ENCODE assay signal across 9 mouse cellular contexts in the genomic region with DNA sequence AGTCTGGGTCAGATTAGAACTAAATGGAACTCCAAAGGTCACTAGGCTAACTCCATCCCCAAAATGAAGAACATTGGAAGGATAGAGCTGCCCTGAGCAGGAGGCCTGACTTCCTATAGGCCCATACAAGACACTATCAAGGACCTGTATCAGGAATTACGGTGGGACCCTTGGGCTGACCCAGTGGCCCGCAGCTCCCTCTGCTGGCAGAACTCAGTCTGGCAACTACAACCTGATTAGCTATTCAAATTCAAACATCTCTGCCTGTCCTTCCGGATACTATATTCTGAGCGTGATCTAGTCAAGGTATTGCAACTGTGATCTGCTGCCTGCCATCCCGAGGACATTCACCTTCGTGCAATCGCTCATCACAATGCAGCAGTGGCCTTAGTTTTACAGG.
A peak's percentile ranks its signal among the peaks of the same experiment; 100 is the strongest.
DNase-seq lines count a peak whose midpoint lies in the region; ATAC-seq and TF ChIP-seq lines count a peak whose summit lies in the region.
"Had no signal": no experiment of that assay in that cellular context is flagged by ENCODE, and none has a peak within 500 bp of the region (broad histone marks: within the 10 kb centered on the region; RNA-seq: fewer than 3 reads in every experiment).

No protein-coding gene starts in this region.

- no peak overlapping the region for H3K27ac ChIP-seq in hindbrain, embryonic 10.5 days
- no peak overlapping the region for H3K27ac ChIP-seq in hindbrain, embryonic 16.5 days (ENCODE audit: low read depth, low read length)
- no peak overlapping the region for H3K27ac ChIP-seq in midbrain, embryonic 10.5 days (replicated peaks)
- H3K27ac ChIP-seq in stomach, postnatal 0 days (replicated peaks) = no peak overlapping the region
- H3K27ac ChIP-seq: lung, embryonic 15.5 days had no signal

- peak; percentile 60 for TF ChIP-seq CTCF in E14TG2a.4 (conservative IDR thresholded peaks at IDR 0.05; ENCODE audit: low read length)
- TF ChIP-seq CTCF in stomach, postnatal 0 days (IDR thresholded peaks at IDR 0.05; ENCODE audit: low read depth) = peak; percentile 83

- 26% methylated on average over 7 of the region's 7 CpGs for WGBS in hindbrain, embryonic 10.5 days
- WGBS in hindbrain, embryonic 16.5 days = 13% methylated on average over 7 of the region's 7 CpGs
- WGBS in midbrain, embryonic 10.5 days = 31% methylated on average over 7 of the region's 7 CpGs
- 19% methylated on average over 7 of the region's 7 CpGs for WGBS in stomach, postnatal 0 days

- no peaks in the 10 kb centered on the region for H3K27me3 ChIP-seq in hindbrain, embryonic 10.5 days (ENCODE audit: insufficient read depth, poor library complexity, severe bottlenecking)
- H3K27me3 ChIP-seq in hindbrain, embryonic 16.5 days (replicated peaks; ENCODE audit: control insufficient read depth, insufficient read depth, low read length) = no peaks in the 10 kb centered on the region
- no peaks in the 10 kb centered on the region for H3K27me3 ChIP-seq in E14TG2a.4 (ENCODE audit: insufficient read depth, low read length)
- no peaks in the 10 kb centered on the region for H3K27me3 ChIP-seq in midbrain, embryonic 10.5 days (ENCODE audit: low read depth, poor library complexity, severe bottlenecking)
- H3K27me3 ChIP-seq in stomach, postnatal 0 days (ENCODE audit: control insufficient read depth, insufficient read depth, low read length) = no peaks in the 10 kb centered on the region
- H3K27me3 ChIP-seq: lung, embryonic 15.5 days had no signal

- no peak for TF ChIP-seq EP300 in stomach, postnatal 0 days (optimal IDR thresholded peaks at IDR 0.05)

- no peaks in the 10 kb centered on the region for H3K36me3 ChIP-seq in hindbrain, embryonic 10.5 days
- H3K36me3 ChIP-seq in hindbrain, embryonic 16.5 days (ENCODE audit: control insufficient read depth, insufficient read depth, low read length) = no peaks in the 10 kb centered on the region
- H3K36me3 ChIP-seq in E14TG2a.4 (ENCODE audit: insufficient read depth, low read length) = no peaks in the 10 kb centered on the region
- no peaks in the 10 kb centered on the region for H3K36me3 ChIP-seq in midbrain, embryonic 10.5 days
- H3K36me3 ChIP-seq in stomach, postnatal 0 days (ENCODE audit: control insufficient read depth, insufficient read depth, low read length) = no peaks in the 10 kb centered on the region
- H3K36me3 ChIP-seq: lung, embryonic 15.5 days had no signal

- H3K9me3 ChIP-seq in hindbrain, embryonic 10.5 days = no peaks in the 10 kb centered on the region
- no peaks in the 10 kb centered on the region for H3K9me3 ChIP-seq in hindbrain, embryonic 16.5 days (ENCODE audit: control insufficient read depth, low read length)
- H3K9me3 ChIP-seq in E14TG2a.4 (ENCODE audit: low read length) = no peaks in the 10 kb centered on the region
- no peaks in the 10 kb centered on the region for H3K9me3 ChIP-seq in midbrain, embryonic 10.5 days (replicated peaks)
- H3K9me3 ChIP-seq in stomach, postnatal 0 days (ENCODE audit: control insufficient read depth, low read length) = no peaks in the 10 kb centered on the region
- H3K9me3 ChIP-seq: lung, embryonic 15.5 days had no signal

- H3K9ac ChIP-seq in hindbrain, embryonic 16.5 days (ENCODE audit: low read depth, low read length) = no peak overlapping the region
- no peak overlapping the region for H3K9ac ChIP-seq in stomach, postnatal 0 days (ENCODE audit: low read length)
- H3K9ac ChIP-seq: lung, embryonic 15.5 days had no signal

- no peak for ATAC-seq in hindbrain, embryonic 16.5 days
- no peak; the same call in 1 of the 2 replicates for ATAC-seq in stomach, postnatal 0 days (ENCODE audit: low FRiP score, low TSS enrichment)

- peaks cover 3% of the 10 kb centered on the region; the same call in 1 of the 2 replicates for H3K4me1 ChIP-seq in hindbrain, embryonic 10.5 days (replicated peaks)
- no peaks in the 10 kb centered on the region for H3K4me1 ChIP-seq in hindbrain, embryonic 16.5 days (ENCODE audit: control insufficient read depth, insufficient read depth, low read depth, low read length)
- 0 out of 2 replicates have a peak, but pooled peaks cover 2% of the 10 kb centered on the region for H3K4me1 ChIP-seq in E14TG2a.4 (replicated peaks; ENCODE audit: low read depth, low read length)
- peaks cover 3% of the 10 kb centered on the region; the same call in 1 of the 2 replicates for H3K4me1 ChIP-seq in midbrain, embryonic 10.5 days
- no peaks in the 10 kb centered on the region for H3K4me1 ChIP-seq in stomach, postnatal 0 days (replicated peaks; ENCODE audit: control insufficient read depth, insufficient read depth)

- no peak overlapping the region for H3K4me3 ChIP-seq in hindbrain, embryonic 10.5 days
- H3K4me3 ChIP-seq in hindbrain, embryonic 16.5 days (ENCODE audit: low read length) = no peak overlapping the region
- H3K4me3 ChIP-seq in E14TG2a.4 (replicated peaks; ENCODE audit: low read length) = no peak overlapping the region
- H3K4me3 ChIP-seq in midbrain, embryonic 10.5 days = no peak overlapping the region
- H3K4me3 ChIP-seq in stomach, postnatal 0 days (ENCODE audit: low read depth, low read length) = no peak overlapping the region
- H3K4me3 ChIP-seq: lung, embryonic 15.5 days had no signal

- H3K4me2 ChIP-seq in hindbrain, embryonic 16.5 days (ENCODE audit: low read length) = no peak overlapping the region
- H3K4me2 ChIP-seq in stomach, postnatal 0 days (replicated peaks; ENCODE audit: low read depth) = no peak overlapping the region
- H3K4me2 ChIP-seq: lung, embryonic 15.5 days had no signal

- intact Hi-C loops in gastrocnemius, postnatal 14 days (cut with DNase I; ENCODE audit: low total_unique reads) = loop anchor here (5.0 kb wide), 1 partner anchor 170 kb away; no protein-coding TSS in a partner anchor

- DNase-seq in hindbrain, embryonic 10.5 days (ENCODE audit: low spot score) = peak; percentile 72
- peak; percentile 38 to 67 for DNase-seq in cerebellum, postnatal 25 days
- DNase-seq in gastrocnemius, postnatal 14 days = peak; percentile 25
- peak; percentile 36 to 47 for DNase-seq in layer of hippocampus, postnatal 14 days (ENCODE audit: low spot score in 2 of 2)
- DNase-seq in midbrain, embryonic 10.5 days (ENCODE audit: low spot score) = peak; percentile 62
- peak; percentile 64 for DNase-seq in stomach, postnatal 0 days (ENCODE audit: low spot score)
